Mouse (Mus musculus): Measurements from ENCODE around the gene Ankdd1b.

Gene Ankdd1b

DNA sequence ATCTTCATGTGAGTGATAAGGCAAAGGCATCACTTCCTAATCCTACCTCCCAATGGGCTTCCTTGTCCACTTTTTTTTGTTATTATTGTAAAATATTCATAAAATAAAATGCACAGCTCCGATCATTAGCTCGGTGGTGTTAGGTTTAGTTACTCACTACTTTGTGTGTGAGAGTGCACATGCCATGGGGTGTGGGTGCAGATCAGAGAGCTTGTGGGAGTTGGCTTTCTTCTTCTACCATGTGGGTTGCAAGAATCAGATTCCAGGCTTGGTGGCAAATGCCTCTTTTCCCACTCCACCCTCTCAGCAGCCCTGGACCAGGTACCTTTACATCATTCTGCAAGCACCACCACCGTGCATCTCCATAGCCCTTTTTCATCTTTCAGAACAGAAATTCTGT is 18.4 kb downstream of the Ankdd1b start:
- no peak for DNase-seq

DNA sequence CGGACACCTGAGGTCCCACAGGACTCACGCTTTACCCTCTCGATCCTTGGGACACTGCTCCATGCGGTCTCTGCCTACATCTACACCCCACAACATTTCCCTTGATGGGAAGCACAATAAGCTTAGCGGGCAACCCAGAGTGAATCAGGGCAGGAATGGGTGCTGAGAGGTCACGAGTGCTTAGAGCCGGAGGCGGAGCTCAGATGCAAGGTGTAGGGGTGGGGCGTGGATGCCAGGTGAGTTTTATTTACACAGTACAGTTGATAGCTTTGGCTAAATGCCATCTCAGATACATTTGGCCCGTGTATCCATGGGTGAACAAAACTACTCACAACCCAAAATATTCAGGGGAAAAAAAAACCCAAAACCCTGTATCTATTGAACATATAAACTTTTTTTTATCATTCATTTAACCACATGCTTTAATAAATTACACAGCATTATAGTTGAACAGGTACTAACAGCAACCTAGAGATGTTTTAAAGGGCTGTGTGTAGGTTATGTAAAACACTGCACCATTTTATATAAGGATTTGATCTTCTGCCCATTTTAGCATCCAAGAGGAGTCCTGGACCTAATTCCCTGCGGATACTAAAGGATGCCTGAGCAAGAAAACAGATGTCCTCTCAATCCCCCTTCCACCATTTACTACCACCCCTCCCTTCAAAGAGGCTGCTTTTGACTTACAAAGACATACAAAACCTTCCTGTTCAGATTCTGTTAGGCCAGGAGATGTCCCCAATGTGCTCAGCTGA is 19.4 kb downstream of the Ankdd1b start:
- DNase-seq = no peak

DNA sequence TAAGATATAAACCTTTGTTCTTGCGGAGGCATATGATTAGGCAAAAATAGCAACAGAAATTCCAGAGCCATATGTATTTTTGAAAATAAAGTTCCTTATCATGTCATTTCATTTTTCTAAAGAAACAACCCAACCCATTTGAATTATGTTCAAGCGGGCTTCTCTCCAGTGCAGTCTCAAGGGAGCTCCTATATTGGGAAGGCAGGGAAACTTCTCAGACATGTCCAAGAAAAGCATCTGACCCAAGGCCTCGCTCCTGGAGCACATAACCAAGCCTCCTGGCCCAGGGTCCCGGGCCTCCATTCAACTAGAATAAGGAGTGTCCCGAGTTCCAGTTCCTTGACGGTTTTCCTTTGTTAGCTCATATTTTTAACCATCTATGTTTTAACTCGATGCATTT is 20.1 kb downstream of the Ankdd1b start:
- DNase-seq = no peak

DNA sequence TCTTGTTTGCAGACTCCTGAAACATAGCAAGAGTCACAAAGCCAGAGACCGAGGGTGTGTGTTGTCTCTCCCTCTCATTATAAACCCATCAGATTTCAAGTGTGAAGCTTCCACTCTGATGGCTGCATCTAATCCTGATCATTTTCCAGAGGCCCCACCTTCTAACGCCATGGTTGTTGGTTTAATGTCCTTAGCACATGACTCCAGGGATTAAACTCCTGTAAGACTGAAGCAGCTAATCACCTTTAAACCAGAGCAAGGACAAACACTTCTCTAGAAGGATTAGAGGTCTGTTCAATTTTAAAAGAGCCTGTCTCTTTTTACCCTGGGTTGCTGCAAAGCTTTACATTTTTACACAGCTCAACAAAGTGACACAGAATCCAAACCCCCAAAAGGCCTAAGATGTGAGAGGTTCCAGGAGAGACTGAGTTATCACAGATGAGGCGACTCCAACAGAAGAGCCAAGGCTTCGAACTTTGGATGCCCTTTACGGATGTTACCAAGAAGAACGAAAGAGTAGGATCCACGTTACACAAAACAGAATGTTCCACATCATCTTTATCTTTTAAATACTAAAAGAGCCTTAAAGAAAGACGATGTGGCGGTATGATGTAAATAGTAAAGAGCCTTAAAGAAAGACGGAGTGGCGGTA is 20.7 kb downstream of the Ankdd1b start:
- no peak for DNase-seq

DNA sequence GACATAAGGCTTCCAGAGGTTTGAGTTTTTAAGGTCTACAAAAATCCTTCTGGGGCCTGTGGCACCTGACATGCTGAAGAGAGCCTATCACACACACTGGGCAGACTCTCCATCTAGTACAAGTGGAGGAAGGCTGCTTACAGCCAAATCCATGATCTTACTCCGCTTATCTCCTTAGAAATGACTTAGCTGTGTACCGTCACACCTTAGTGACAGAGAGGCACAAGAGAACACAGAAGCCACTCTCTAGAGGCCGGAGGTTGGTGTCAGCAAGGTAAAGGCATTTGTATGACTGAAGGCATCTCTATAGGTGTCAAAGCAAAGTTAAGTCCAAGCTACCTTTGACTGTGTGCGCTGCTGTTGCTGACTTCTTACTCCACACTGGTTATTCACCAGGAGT is 30.6 kb downstream of the Ankdd1b start:
- DNase-seq = no peak

DNA sequence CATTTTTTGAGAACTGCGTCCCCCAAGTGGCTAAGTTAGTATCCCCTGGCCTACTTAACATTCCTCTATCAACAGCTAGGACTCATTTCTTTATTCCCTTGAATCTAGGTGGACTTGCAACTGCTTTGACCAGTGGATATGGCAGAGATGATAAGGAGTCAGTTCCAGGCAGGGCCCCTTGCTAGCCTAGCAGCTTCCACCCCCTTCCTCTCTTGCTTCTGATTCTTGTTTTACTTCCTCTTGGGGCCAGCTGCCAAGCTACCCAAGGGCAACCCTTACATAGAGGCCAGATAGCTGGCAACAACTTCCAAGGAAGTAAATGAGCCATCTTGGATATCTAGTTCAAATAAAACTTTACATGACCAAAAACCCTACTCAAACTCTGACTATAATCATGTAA is 34.1 kb downstream of the Ankdd1b start:
- no peak for DNase-seq

DNA sequence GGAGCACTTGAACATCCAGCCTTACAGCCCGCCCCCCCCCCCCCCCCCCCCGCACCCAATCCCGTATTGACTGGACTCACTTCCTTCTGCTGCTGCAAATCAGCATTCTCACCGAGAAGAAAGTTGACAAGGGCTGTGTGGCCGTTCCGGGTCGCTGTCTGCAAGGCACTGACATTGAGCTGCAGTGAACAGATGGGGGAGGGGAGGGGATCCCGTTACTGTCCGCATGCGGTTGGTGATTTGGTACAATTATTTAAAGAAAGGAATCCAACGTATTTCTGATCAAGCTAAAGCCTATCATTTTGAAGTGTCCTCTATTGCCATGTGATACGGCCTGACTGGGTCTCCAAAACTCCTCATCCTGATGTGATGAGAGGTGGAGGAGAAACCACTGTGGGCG is 35.2 kb downstream of the Ankdd1b start:
- DNase-seq = no peak

DNA sequence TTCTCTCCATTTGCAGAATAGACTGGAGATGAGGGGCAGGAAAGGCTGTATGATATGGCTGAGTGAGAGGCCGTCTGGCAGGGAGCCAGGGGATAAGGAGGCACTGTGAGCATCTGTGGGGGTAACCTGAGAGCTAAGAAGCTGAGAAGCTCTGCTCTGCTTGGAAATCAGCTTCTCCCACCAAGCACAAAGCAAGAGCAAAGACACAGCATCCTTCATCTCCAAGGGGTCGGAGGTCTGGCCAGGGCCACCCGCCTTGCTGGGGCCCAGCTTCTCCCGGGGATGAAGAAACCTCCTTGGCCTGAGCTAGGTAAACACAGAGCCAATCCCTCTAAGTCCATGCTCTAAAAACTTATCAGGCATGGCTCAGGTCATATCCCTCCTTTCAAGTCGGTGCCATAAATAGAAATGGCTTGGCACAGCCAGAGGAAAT is 36.1 kb downstream of the Ankdd1b start:
- no peak for DNase-seq

DNA sequence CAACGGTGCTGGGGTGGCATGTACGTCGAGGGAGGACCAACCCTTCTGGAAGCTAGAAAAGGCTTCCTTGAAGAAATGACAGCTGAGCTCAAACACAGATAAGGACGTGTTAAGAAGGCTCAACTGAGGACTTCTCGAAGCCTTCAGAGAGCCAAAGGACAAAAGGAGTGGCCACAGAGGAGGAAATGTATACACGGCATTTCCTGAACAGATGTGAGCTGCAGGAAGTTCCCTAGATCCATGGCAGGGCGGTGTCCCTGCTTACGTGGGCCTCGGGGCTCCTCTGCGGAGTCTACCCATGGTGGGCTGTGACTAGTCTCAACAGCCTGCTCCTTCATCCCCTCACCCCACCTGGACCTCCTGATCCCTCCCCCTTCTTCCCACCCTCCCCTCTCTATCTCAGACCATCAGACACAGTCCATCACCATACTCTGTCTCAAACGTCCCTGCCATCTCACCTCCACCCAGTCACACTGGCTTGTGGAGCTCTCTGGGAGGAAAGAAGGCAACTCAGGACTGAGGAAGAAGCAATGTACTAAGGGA is 37.3 kb downstream of the Ankdd1b start:
- DNase-seq = no peak

DNA sequence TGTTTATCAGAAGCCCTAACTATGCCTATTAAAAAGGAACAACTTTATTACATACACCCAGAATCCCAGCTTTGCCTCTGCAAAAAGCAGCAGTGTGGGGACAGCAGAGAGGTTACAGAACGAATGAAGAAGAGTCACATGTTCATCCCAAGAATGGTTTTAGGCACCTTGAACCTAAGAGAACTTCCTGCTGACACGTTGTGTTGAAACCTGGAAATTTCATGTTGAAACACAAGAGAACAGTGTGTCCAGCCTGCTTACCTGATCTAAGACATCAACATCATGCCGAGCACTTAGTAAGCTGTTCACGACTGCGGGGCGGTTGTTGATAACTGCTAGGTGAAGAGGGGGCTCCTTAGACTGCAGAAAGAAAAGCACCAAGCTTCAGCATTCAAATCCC is 38.0 kb downstream of the Ankdd1b start:
- no peak for DNase-seq

DNA sequence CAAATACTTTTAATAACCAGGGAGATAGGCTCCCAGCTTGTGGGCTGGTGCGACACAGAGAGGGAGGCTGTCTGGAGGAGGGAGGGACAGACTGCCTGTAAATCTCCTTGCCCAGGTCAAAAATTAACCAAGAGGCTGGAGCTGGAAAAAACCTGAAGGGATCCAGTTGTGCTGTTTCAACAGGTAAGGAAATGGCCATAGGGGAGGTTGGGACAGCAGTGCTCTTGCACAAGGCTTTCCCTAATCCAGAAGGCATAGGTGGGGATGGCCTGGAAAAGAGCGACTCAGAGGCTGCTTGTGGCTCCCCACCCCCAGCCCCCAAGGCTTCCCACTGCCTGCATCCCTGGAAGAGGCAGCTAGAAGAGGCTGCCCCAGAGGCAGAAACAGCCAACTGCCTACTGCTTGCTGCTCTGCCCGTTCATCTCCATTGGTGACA is 38.6 kb downstream of the Ankdd1b start:
- DNase-seq = no peak

DNA sequence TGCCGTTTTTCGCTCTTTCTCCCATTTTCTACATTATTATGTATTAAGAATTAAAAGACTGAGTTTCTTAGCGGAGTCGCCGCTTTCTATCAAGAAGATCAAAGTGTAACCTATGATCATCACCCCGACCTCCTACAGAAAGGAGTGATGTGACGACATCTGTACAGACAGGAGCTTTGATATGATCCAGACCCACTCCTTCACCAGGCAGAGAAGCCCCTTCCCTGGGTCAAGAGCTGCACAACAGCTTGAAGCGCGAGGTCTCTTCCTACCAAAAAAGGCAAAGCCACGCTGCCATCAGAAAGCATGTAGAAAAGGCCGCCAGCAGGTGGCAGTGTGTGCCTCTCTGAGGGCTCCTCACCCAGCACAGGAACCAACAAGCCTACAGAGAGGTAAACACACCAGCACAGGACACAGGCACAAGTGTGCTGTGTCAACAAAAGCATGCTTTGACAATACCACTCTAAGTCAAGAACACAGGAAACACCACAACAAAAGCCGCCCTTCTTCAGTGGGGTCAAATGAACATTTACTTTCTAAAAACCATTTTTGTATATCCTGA is 39.3 kb downstream of the Ankdd1b start:
- peak; percentile 84 for DNase-seq

DNA sequence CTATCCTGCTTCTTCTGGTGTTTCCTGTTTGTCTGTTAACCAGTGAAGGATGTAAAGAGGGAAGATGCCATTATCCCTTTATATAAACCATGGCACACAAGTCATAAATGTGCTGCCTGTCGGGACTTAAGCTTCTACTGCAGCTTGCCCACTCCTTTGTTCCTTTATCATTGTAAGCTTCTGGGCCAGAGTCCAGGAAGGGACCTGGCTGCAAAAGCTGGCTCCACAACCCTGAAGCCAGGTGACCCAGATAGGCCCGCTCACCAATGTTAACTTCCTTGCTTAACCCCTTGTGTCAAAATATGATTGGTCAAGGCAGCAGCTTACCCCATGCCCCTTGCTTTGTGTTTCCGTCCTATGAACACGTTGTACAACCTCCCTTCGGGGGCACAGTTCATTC is 42.5 kb downstream of the Ankdd1b start:
- no peak for DNase-seq

DNA sequence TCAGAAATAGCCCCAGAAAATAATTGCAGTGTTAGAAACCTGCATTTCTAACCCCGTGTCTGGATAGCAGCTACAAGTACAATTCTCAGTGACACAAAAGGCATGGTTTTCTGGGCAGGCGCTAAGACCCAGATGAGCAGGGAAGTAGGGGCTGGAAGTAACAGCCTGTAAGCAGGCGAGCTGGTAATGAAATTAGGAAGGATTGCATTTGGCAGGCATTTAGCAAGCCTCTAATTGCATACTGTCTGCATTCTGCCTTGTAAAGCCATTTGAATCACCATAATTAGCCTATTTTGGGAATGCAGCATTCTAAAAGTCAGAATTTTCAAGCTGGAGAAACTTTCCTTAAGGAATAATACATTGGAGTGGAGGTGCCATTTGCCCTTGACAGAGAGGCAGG is 45.0 kb downstream of the Ankdd1b start:
- no peak for DNase-seq

DNA sequence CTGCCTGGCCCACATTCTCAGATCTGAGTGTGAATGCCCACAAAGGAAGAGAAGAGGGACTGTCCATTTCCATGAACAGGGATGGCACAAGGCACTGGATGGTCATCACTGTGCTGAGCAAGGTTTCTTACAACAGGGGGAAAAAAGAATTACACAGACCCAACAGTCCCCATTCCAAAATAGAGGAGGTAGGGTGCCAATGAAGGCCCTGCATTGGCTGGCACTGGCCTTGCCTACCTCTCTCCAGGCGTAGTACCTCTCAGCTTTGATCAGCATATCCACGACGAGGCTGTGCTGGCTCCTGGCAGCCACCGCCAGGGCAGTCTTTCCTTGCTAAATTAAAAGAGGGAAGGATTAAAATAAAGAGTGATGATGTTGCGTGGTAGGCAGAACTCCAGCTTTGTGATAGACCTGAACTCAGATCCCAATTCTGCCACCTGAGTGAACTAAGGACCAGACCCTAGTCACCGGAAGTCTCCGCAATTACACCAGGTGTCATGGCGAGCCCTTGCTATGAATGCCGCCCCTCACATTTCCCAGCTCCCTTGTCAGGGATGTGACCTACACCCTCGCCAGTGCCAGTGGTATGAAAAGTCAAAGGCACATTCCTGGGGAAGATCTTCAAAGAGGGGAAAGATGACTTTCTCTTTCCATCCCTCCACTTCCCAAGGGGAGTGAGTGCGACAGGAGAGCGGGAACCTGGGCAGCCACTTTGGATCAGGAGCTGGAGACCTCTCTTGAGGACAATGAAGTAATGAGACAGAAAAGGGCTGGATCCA is 46.3 kb downstream of the Ankdd1b start:
- DNase-seq = no peak

DNA sequence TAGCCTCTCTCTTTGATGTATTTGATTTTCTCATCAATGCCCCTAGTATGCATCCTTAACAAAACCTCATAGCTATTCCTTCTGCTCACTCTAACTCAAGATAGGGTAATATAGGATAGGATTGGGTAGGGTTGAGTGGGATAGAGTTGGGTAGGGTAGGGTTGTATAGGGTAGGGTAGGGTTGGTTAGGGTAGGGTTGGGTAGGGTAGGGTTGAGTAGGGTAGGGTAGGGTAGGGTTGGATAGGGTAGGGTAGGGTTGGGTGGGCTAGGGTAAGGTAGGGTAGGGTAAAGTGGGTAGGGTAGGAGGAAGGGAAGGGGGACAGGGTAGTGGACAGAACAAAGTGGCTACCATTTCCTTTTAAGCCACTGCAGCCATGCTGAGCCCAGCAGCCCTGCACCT is 49.8 kb downstream of the Ankdd1b start:
- DNase-seq = no peak

DNA sequence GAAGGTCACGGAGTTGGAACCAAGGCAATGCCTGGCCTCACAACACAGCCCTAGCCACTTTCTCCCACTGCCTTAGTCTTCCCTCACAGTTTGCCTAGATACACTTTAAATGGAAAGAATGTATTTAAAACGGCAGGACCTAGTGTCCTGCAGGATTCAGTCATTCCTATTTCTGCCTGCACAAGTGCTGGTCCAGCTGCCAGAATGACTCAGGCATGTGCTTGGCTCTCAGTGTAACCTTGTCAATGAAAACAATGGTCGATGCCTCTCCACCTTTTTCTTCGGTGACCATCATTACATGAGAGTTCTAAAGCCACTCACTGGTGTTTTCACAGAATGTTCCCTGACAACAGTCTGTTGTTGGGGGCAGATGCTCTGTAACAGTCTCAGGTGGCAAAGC is 52.5 kb downstream of the Ankdd1b start:
- no peak for DNase-seq

DNA sequence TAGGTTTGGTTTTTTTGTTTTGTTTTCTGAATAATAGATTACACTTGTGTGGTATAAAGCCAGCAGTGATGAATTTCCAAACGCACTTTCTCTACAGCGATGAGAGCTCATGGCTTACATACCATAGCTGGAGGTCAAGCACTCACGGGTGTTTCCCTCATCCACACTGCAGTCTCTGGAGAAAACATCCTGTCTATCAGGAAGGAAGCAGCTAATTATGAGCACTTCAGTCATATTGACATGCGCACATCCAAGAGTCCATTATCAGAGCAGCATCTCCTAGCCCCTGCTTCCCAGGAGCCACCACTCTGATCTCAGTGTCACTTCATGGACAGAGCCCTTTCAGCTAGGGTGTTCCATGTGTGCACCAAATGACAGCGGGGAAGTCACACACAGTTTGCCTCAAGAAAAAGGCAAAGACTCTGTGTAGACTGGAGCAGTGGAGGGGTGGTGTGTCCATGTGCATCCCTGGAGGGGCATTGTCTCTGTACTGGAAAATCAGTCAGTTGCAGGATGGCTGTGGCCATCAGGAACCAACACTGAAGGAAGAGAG is 53.7 kb downstream of the Ankdd1b start:
- DNase-seq = no peak

DNA sequence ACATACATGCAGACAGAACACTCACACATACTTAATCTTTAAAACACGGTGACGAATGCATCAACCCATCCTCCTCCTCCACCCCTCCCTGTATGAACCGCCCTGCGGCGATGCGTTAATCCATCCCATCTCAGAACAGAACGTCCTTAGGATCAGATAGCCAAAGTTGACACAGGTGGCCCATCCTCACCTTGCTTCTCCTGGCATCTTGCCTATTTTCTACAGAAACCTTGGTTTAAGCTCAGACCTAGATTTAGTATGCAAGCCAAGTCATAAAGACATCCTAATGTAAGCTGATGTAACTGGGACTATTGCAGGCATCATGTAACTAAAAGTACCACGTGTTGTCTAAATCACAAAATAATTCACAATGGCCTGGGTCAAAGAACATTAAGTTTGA is 54.6 kb downstream of the Ankdd1b start:
- no peak for DNase-seq

DNA sequence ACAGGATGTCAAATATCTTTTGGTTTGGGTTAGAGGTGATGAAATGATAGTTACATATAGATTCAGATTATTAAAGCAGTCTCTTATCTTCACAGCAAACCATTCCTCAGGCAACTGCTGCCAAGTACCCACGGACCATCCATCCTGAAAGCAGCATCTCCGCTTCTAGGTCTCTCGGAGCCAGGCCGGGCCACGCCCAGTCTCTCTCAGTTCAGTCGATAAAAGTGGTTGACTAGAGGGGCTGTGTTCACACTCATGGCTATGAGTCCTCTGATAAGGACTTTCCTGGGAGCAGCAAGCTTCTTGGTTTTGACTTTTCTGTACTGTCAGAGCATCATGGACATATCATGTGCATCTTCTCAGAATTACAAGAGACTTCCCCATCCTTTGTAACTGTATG is 56.6 kb downstream of the Ankdd1b start:
- DNase-seq = no peak

DNA sequence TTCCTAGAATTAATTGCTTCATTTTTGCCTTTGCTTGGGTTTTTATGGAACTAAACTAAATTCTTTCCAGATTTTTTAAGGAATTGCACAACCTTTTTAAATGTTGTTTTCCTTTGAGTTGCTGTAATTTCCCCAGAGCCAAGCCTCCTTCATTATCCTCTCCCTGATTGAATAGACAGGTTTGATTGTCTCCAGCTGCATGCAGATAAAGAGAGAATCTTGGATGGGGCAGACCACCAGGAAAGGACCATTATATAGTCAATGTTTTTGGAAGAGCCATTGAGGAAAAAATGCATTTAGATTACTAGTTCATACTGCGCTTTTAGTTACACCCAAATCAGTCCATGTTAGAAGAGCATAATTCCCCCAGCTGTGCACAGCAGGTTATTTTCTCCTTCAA is 62.2 kb downstream of the Ankdd1b start:
- no peak for DNase-seq

DNA sequence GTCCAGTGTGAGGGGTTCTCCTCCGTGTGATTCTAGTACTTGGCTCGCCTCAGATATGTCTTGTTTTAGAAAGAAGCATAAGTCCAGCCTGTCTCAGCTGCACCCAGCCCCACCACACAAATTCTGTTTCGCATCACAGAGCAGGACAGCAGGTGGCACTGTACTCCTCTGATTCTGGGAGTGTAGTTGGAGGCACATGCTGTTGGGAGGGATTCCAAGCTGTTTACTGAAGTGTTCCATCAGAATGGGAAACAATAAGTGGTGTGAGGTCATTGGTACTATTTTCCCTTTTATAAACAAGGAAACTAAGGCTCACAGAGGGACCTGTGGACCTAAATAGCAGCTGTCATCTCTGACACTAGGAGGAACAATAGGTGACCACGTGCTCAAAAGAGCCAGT is 64.0 kb downstream of the Ankdd1b start:
- DNase-seq = peak; percentile 17

DNA sequence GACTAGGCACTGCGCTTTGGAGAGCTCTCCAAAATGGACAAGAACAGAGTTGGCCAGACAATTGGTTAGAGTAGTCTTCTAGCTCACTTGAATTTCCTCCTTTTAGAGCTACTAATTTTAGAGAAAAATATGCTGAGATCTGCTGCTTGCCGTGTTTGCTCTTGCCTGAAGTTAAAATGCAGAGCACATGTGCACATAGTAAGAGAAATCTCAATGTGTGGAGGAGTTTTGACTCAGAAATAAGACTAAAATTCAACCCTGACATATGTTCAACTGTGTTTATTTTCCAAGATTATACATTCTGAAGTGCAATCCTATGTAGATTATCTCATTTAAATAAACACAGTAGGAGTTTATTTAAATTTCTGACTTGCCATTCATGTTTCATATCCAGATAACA is 65.5 kb downstream of the Ankdd1b start:
- peak; percentile 21 for DNase-seq

Measured in right cerebral cortex, adult 18-20 months (tissue).